Mouse (Mus musculus) T-cell, adult 2 months (primary cell): ENCODE results near the gene Rap1a.

Experiments
- DNase-seq: peaks from one replicate; pipeline ENCODE4 v3.0.0; 2022; ENCODE audit warnings: low spot score

The Rap1a gene

GRCm38 (mm10) chr3:105760063-105760462 lies 41.1 kb downstream of the Rap1a start:
- no peak for DNase-seq

DNA sequence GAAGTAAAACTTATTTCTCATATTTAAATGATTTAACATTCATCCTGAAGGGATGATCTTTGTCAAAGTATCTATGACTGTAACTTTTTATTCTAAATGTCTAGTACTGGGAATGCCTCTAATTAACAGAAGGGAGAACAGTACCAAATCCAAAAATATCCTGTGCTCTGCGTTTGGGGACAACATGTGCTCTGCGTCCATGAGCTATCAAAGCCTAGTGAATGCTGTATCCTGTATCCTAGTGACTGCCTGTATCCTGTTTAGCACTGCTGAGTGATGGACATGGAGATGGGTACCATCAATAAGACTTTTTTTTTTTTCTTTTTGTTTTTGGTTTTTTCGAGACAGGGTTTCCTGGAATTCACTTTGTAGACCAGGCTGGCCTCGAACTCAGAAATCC lies 42.5 kb downstream of the Rap1a start:
- no peak for DNase-seq

GRCm38 (mm10) chr3:105758098-105758497 lies 43.0 kb downstream of the Rap1a start:
- no peak for DNase-seq

DNA sequence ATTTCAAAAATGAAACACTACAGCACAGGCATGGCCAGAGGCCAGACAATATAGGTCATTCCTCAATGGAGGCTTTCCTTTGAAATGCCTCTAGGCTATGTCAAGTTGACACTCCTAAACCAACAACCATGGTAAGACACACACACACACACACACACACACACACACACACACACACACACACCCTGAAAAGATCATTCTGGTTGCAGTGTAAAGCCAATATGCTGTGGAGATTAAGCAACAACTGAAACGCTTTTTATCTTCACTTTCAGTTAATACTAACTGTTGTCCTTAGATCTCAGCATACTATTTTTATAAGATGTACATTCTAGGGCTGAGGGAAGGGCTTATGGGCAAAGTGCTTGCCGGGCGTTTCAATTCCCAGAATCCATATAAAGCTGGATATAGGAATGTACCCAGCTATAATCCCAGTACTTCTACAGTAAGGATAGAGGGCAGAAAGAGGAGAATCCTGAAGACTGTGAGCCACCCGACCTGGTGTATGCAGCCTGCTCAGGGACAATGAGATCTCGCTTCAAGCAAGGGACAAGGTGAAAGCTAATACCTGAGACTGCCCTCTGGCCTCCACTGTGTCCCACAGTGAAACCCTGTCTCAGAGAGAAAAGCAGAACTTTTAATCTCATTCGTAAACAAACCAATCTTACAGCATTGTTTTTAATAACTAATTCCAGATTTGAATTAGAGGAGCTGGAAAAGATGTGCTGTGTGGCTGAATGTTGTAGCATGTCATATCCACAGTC lies 43.6 kb downstream of the Rap1a start:
- no peak for DNase-seq

DNA sequence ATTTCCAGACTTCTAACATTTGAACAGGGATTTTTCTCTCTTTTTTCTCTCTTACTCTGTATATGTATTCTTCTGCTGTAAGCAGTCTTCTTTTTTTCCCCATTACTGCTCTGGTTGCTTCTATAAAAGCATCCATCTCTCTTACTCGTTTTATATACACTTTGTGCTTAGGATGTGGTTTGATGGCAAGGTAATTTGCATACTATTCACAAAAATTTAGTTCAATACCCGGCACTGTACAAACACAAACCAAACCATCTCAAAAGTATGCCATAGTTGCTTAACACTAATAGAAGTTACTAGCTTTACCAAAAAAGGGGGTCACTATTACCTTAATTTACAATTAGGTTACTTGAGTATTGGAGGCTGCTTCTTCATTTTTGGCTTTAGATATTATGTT lies 44.6 kb downstream of the Rap1a start:
- DNase-seq = no peak

- DNase-seq = no peak
Measured at GRCm38 (mm10) chr3:105755123-105755522, 46.0 kb downstream of the Rap1a start.

DNA sequence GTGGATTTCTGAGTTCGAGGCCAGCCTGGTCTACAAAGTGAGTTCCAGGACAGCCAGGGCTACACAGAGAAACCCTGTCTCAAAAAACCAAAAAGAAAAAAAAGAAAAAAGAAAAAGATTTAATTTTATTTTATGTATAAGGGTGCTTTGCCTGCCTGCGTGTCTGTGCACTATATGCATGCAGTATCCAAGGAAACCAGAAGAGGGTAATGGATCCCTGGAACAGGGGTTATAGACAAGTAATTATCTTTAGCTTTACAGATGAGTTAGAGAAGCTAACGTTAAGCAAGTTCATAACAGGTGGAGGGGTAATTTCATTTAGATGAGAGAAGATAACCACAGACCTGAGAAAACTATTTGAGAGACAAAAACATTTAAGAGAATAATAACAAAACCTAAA lies 47.0 kb downstream of the Rap1a start:
- DNase-seq = no peak

- DNase-seq = no peak
Measured at GRCm38 (mm10) chr3:105750810-105751209, 50.3 kb downstream of the Rap1a start.

DNA sequence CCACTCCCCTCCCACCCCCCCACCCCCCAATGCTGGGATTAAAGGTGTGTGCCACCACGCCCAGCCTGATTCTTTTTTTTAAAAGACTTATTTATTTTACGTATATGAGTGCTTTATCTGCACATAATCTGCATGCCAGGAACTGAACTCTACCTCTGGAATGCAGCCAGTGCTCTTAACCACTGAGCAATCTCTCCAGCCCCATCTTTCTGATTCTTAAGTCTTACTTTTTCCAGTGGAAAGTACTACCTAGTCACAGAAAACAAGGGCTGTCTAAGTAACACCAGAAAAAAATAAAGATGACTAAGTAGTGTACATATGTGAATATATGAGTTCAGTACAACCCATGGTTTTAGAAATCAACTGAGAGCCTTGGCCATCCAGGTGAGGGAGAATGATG lies 54.6 kb downstream of the Rap1a start:
- no peak for DNase-seq

- no peak for DNase-seq
Measured at GRCm38 (mm10) chr3:105737666-105738065, 63.5 kb downstream of the Rap1a start.

DNA sequence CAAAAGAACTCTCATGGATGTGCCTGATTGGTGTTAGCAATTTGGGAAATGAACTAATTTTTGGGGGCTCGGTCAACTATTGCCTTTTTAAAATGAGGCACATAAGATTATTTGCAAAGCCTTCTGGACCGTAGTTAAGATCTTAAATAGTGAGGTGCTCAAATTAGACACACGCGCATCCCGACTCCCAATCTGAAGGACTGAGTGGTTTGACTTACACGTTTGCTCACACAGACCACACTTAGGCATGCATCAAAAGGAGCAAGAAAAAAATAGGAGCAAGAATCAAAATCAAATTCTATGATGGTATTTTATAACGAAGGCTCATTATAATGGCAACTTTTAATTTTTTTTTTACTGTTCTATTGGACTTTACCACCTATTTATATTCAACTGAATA lies 64.1 kb downstream of the Rap1a start:
- DNase-seq = no peak

DNA sequence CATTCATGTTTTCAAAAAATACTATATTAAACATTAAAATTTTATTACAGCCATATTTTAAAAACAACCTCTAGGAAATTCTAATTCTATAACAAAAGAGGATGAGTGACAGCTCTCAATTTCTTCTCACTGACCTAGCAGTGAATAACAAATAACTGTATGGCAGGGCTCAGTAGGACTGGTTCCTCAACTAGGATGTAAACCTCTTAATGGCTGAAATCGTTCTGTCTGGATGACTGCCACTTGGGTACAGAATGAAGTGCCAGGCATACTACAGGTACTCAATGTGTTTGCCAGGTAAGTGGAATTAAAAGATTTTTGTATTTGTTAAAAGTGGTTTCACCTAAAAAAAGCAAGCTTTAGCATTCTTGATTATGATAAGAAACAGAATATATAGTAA lies 65.0 kb downstream of the Rap1a start:
- no peak for DNase-seq

- no peak for DNase-seq
Measured at GRCm38 (mm10) chr3:105735285-105735684, 65.9 kb downstream of the Rap1a start.

GRCm38 (mm10) chr3:105733538-105733937 lies 67.6 kb downstream of the Rap1a start:
- no peak for DNase-seq

- DNase-seq = no peak
Measured at GRCm38 (mm10) chr3:105732360-105732759, 68.8 kb downstream of the Rap1a start.

- DNase-seq = peak; percentile 46
Measured at GRCm38 (mm10) chr3:105726037-105726436, 75.1 kb downstream of the Rap1a start.

- no peak for DNase-seq
Measured at GRCm38 (mm10) chr3:105722510-105722909, 78.6 kb downstream of the Rap1a start.

DNA sequence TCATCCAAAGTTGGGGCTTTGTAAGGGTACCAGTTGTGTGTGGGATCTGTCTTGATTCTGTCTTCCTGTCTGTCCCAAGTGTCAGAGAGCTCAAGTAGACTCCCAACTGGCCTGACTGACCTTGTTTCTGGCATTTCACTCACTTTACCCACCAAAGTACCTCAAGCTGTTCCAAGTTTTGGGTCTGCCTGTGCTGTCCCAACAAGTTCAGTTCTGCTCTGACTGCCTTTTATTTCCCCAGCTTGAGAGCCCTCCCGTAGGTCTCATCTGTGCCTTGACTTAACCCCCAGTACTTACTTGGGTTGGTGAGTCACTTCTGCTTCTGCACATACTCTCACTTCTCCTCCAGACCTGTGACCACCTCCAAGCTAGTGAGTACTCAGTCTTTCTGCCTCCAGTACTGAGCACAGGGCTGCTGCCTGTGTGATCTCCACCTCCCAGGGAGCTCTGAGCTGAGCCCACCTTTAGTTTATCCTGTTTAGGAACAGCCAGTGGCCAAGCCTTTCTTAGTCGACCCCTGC lies 79.4 kb downstream of the Rap1a start:
- no peak for DNase-seq

DNA sequence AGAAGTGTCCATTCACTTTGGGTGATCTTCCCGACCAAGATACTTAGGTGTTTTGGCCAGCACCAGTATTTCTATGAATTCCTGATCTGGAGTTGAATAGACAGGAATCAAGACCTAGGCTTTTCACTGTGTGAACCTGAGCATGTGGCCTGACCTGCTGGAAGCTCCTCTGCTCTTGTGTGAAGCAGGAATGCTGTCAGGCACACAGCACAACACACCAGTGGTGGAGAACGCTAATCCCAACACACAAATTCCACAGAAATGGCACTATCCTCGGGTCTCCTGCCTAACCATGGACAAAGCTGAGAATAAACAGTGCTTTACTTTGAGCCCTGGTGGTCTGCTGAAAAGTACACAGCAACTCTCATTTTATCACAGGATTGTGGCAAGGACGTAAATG lies 80.6 kb downstream of the Rap1a start:
- no peak for DNase-seq

DNA sequence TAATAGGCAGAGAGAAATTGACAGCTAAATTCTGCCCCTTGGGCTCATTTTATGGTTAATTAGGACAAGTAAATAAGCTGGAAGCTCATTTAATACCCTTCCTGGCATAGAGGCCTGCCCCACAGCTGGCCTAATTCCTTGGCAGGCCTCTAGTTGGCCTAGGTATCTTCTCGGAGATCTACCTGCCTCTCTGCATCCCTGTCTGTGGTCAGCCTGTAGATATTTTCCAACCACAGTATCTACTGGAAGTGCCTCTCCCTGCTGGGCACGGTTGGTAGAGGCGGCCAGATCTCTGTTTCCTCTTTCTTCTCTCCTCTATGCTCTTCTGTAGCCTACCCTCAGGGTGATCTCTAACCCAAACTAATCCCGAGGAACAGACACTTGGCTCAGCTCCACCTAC lies 81.2 kb downstream of the Rap1a start:
- no peak for DNase-seq

DNA sequence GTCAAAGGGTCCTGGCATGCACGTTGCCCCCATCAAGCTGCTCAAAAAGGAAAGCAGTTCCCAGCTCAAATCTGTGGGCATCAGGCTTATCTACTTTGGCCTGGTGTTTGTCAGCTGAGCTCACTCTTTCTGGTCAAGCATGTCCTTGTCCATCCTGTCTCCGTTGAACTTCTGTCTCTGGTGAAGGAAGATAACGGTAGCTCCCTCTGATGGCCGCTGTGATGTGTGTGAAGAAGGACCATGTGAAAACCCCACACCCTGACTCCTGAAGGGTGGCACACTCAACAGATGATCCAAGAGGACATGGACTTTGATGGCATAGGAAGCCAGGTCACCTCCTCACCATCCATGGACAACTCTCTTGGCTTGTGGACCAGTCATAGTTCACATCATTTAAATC lies 82.4 kb downstream of the Rap1a start:
- no peak for DNase-seq

GRCm38 (mm10) chr3:105717856-105718555 lies 83.1 kb downstream of the Rap1a start:
- no peak for DNase-seq

DNA sequence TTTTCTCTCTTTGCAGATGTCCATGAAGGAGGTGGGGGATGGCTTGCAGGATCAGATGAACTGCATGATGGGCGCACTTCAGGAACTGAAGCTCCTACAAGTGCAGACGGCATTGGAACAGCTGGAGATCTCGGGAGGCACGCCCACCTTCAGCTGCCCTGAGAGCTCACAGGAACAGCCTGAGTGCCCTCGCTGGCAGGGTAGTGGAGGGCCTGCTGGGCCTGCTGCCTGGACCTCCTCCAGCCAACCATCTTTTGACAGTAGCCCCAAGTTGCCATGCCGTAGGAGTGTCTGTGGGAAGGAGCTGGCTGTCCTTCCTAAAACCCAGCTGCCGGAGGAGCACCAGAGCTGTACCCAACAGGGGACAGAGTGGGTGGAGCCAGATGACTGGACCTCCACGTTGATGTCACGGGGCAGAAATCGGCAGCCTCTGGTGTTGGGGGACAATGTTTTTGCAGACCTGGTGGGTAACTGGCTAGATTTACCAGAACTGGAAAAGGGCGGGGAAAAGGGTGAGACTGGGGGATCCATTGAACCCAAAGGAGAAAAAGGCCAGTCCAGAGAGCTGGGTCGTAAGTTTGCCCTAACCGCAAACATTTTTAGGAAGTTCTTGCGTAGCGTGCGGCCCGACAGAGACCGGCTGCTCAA lies 84.7 kb downstream of the Rap1a start:
- no peak for DNase-seq
